Mouse (Mus musculus) mouse trophoblast stem cell (cell line): ENCODE measurements around the gene Lingo2.
"Not testable (repeated sequence)": the region's sequence is repeated elsewhere in the genome, so short reads cannot be mapped to it uniquely, and the experiment has no call there.

Experiments
- in situ Hi-C, 2 experiments: fragments of 300-500 bp; cut with MseI, MboI; formaldehyde crosslinking; loops; 2 replicates in 1 of 2; 3 replicates in 1 of 2; pipeline ENCODE4 v1.15.1; 2025

The Lingo2 gene

DNA sequence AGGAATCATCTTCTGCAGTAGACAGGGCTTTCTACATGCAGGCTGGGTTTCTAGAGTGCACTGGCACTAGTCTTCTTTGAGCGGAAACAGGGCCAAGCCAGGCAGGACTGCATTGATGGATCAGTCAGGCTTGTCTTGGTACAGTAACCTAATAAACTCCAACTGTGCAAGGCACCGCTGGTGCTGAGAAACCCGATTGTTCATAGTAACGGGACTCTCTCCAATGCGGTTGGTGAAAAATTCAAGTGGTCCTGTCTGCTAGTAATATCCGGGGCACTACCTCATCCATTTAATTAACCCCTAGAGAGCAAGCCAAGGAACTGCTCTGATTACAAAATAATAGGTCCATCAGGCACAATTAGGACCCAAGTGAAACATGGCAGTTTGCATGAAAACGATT lies 1106.4 kb downstream of the Lingo2 start:
- in situ Hi-C loops, result no loop called here

DNA sequence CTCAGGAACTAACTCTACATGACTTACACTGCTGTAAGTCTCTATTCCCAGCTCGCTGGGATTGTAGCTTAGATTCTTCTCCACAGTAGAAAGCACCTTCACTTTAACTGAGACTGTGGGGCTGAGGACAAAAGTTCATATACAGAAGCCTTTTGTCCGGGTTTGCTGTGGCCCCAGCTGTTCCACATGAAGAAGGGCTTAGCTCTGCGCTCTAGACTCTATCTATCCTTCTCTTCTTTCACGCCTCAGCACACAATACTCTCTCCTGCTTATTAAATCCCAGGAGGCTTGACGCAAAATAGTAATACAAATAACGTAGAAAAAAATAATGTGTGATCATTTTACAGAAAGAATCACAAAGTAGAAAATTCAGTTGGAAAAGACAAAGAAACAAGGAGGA lies 1107.0 kb downstream of the Lingo2 start:
- in situ Hi-C loops, result no loop called here

DNA sequence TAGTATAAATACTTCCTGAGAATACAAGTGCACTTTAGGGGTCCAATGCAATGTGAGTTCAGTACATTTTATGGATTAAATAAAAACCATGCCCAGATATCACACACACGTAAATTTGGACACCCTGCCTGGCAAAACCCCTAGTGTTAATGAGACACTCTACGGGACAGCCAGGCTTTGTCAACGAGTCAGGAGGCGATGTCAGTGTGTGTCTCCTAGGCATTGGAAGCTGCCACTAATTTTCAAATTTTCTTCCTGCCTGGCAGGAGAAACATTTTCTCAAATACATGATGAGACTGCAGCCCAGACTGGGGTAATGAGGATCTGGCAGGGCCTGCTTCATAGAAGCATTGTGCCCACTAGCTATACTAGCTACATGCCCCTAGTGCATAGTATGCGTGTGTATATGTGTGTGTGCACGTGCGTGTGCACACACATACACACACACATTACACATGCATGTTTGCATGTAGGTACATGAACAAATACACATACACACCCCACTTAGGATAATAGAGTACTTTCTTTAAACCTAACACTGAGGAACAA lies 1128.2 kb downstream of the Lingo2 start:
- in situ Hi-C loops, result no loop called here

DNA sequence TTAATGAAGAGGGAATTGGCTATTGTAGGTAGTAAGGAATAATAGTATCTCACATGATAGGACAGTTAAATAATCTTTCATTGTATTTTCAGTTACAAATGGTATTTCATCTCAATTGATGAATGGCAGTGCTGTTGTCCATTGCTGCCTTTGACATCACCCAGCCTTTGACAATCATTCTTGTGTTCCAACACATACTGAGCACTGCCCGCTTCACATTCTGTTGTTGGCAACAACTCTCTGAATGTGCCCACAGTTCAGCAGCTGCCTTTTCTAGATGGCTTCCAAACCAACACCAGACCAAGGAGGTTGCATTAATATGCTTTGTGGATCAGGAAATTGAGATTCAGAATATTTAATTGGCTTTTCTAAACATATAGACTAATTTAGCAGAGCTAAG lies 1130.8 kb downstream of the Lingo2 start:
- in situ Hi-C loops, result no loop called here

DNA sequence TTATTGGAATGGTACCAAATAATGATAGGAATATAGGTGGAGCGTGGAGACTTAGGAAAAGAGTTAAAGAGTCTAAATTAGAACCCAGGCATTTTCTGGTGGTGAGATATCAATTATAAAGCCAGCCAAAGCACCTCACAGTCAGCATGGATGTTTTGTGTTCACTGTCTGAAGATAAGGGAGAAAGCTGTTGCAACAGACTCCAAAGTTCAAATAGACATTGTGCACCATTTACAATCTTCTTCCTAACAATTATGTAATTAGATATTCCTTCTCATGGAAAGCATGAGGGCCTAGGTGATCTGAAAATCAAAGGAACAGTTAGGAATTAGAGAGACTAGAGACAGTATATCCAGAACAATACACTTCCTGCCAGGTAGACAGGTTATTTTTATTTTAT lies 1136.8 kb downstream of the Lingo2 start:
- in situ Hi-C loops, result no loop called here

DNA sequence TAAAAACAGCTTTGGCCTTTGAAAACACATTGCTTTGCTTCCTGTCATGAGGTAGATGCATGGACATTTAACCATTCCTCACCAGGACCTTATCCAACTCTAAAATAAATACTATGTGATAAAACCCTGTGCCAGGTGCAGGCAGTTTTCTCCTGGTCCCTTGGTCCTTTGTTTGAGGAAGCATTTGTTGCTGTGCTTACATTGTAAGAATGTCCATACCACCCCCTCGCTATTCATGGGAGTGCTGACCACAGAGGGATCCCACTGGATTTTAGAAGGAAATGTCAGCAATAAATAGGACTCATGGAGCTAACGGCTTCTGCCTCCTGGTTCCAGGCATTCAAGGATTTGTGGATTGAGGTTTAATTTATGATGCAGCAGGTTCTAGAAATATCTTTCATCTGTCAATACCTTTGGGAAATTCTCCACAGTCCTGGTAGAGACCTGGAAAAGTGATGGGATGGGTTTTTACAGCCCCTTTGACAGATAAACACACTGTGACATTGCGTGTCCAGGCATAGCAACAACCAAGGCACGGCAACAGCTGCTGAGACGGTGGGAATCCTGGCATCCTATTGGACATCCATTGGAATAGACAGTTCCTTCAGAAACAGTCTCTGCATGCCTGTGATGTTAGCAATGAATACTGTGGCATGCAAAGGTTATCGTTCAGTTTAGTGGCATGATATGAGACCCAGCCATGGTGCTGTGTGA lies 1143.9 kb downstream of the Lingo2 start:
- in situ Hi-C loops, result no loop called here

DNA sequence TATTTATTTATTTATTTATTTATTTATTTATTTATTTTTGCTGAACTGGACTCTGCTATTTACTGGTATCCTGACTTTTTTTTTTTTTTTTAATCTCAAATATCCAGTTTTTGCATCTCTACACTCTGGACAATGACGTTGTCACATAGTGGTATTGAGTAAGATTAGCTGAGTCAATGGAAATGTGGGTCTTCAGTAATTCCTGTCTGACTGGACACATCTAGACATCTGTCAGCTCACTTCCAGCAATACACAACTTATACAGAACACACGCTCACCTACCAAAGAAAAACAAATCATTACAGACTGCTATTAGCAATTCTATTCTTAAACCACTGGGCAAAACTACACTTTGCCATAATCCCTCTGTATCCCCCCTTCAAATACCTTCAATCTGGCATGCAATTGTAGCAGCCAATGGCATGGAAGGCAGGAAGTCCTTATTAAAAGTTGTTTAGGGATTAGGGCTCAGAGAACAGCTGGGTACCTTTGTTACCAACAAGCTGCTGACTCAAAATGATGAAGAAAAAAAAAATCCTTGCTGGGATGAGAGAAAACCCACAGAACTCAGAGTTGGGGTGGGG lies 1144.6 kb downstream of the Lingo2 start:
- in situ Hi-C loops, result no loop called here

DNA sequence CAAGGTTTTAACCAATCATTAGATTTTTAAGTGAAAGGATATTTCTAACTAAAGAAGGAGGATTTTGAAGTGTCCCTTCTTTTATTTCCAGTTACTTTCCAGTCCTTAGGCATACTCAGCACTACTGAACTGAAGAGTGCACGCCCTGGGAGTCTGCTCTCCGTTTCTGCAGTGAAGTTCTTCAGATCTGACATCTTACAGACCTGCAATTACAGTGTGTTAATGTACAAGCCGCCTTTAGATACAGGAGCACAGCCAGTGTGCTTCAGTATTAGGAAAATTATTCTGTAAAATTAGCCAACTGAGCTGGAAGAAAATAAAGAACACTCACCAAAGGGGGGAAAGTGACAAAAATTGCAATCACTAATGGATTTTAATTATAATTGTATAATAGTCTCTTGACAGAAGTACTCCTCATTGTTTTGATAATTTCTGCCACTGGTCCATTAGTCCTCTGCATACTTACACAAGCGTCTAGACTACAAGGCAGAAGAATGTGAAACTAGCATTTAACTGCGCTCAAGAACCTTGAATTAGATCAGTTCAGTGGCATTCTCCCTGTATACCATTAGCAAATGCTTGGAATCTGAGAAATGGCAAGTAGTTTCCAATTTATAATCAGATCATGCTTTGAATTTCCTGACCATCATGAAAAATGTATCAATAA lies 1167.2 kb downstream of the Lingo2 start:
- in situ Hi-C loops, result no loop called here

DNA sequence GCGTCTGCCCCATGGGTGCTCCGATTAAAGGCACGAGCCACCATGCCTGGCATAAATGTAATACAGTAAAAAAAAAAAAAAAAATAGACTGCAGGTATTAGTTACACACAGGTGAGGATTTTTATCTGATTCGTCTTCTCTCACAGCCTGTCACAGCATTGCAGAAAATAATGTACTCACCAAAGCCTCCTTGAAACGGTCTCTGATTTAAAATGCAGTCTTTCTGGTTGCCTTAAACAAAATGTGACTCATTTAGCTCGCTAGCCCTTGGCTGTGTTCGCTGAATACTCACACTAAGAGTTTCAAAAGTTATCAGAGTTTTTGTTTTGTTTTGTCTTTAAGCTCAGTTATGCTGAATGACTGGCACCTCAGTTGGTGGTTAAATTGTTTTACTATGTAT lies 1180.7 kb downstream of the Lingo2 start:
- in situ Hi-C loops, result no loop called here

DNA sequence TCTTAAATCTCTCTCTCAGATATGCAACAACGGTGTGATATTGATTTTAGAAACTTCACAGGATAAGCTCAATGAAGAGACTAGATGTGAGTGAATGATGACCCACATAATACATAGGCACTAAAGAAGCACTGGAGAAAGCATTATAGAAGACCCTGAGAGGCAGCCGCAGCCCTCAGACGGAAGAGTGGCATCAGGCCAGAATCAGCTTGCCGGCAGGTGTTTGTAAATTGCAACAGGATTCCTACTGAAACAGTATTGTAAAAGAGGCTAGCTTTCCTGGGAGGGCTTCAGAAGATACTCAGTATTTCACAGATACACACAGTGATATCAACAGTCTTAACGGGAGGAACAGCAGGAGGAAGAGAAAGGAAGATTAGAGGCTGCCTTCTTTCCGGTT lies 1184.6 kb downstream of the Lingo2 start:
- in situ Hi-C loops, result no loop called here

DNA sequence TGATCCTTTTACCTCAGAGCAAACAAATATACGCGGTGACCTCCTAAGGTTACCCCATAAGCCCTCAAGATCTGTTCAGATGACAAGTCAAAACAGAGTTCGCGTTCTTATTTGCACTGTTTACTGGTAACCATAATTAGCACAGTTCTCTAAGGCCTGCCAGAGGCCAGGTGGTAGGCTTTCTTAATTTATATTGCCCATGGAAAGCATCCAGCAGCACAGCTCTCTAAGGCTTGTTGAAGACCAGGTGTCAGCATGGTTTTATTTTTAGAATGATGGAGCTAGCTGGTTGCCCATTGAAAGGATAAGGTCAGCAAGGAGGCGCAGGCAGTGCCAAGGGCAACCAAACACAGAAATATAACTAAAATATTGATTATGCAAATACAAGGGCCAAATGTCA lies 1190.4 kb downstream of the Lingo2 start:
- in situ Hi-C loops, result no loop called here

DNA sequence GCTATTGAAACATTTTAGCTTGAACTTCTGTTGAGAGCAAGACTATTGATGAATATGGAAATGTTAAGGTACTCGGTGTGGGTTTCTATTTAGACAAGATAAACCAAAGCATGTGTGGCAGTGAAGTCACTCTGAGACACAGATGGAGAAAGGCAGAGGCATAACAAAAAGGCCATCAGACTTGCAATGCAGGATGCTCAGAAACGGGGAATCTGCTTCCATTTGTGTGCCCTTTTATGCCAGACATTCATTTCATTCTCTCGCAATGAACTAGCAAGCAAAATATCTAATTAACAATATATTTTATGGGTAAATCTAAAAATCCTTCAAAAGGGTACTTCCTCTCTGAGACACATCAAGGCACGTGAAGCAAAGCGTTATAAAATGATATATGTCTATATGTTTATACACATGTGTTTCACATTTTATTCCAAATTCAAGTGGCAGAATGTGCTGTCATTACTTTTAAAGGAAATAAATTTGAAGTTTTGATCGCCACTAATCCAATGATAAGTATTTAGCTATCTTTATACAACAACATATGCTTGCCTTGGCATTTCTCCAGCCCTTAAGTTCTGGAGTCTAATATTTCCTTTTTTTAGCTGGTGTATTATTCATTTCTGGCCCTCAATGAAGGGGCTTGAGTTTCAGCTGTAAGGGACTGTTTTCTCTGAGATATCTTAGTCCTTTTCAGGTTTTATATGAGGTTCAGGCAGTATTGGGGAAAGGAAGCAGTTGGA lies 1199.3 kb downstream of the Lingo2 start:
- in situ Hi-C loops, result no loop called here

DNA sequence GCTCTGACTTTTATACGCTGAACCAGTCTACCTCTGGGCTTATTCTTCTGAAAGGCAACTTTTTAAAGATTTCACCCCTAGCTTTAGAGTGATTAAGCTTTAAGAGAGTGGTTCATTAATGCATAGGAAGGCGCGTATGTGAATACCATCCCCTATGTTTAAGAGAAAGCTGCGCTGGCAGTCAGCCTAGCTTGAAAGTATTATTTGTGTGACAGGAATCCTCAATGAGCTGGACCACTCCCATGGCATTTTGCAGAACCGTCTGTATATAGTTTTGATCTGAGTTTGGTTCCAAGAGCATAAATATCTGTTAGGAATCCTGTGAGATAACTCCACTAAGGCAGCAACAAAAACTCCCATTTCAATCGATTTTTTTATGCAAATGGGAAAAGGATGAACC lies 1204.9 kb downstream of the Lingo2 start:
- in situ Hi-C loops, result no loop called here

DNA sequence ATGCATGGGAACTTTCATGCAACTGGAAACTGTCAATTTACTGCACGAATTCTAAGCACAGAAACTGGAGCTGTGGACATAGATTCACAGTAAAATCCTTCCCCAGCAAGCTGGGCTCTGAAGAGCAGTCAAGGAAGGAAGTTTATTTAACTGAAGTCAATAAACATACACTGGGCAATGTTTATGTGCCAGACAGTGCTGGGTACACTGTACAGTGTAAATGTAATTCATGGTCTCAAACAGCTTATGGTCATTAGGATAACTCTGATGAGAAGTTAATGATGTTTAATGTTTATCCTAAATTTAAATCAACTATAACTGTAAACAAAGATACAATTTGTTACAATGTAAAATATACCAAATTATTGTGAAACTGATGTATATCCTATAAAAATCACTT lies 1226.8 kb downstream of the Lingo2 start:
- in situ Hi-C loops, result no loop called here

DNA sequence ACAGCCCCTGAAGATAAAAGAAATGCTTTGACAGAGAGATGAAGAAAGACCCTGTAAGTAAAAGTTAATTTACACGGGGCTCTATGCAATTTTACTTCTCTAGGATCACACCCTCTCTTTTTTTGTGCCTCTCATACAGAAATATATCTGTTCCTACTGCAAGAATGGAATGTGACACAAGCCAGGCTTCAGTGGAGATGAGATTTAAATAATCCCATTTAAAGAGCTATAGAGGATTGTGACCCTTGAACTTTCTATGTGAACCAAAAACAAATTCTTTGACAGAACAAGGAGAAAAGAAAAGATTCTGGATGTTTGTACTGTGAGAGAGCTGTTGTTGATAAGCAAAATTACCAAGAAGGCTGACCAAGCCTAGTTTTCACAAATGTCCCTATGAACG lies 1247.4 kb downstream of the Lingo2 start:
- in situ Hi-C loops, result no loop called here

DNA sequence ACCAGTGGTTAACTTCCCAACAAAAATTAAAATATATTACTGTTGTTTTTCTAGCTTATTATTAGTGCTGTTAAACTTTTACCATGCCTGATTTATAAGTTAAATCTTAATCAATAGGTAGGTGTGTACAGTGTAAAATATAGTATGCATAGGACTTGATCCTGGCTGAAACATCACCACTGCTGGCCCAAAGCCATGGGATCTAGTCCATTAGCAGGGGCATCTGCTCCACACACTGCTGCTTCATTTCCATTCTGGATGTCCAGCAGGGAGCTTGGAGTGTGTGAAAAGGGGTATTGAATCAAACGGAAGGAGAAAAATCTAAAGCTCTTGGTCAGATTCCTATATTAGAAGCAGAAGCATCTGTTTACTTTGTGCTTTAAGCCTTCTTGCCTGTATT lies 1248.9 kb downstream of the Lingo2 start:
- in situ Hi-C loops, result no loop called here

DNA sequence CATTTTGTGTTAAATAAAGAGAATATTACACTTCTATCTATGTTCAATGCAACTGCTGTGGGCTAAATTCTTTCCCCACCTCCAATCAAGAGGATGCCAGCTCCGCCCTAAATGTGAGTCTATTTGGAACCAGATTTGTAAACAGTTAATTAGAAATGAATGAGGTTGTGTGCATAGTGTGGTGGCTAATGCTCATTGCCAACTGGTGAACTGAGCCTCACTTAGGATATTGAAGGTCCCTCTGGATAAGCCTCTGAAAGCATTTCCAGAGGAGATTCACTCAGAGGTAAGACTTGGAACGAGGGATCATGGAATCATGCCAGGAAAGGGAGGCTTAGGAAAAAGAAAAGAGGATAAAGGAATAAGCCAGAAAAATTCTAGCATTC lies 1256.4 kb downstream of the Lingo2 start:
- in situ Hi-C loops, result no loop called here

DNA sequence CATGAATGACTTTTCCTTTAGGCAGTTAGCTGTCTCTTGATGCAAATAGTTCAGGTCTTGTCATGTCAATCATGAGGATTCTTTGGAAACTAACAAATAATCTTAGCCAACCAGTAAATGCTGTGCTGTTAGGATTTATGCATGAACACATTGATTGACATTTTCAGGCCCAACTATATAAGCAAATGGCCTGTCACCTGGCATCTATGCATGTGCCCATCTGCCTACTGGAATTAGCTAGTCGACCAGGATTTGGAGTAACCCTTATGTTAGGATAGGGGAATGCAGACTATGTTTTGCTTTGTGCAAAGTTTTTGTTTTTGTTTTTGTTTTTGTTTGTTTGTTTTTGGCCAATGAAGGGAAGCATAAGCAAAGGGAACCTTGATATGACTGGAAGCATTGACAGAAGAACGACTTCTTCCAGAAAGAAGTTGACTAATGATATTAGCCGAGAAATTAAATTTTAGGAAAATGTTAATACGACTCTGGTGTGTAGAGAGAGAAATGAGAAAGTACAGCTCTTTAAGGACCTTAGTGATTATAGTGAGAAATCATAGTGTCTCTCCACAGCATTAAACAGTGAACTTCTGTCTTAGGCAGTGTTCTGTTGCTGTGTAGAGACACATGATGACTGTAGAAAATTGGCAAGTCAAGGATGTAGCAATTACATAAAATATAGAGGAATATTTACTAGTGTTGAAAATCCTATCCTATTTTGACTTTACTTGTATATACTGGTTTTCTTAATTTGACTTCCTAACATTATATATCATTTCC lies 1257.0 kb downstream of the Lingo2 start:
- in situ Hi-C loops, result no loop called here

DNA sequence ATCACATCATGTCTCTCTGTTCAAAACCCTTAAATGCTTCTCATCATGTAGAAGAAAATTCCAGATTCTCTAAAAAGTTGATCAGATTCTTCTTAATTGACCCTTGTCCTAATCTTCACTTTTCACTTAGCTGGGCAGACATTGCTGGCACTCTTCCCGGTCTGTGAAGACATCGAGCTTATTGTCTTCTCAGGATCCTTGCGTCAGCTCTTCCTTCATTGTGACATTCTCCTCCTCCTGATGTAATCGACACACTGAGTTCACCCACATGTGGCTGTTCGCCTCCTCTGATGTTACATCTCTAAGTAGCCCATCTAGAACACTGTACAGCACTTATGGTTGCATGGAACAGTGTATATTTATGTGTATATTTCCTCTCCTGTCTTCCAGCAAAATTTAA lies 1261.0 kb downstream of the Lingo2 start:
- in situ Hi-C loops, result no loop called here

DNA sequence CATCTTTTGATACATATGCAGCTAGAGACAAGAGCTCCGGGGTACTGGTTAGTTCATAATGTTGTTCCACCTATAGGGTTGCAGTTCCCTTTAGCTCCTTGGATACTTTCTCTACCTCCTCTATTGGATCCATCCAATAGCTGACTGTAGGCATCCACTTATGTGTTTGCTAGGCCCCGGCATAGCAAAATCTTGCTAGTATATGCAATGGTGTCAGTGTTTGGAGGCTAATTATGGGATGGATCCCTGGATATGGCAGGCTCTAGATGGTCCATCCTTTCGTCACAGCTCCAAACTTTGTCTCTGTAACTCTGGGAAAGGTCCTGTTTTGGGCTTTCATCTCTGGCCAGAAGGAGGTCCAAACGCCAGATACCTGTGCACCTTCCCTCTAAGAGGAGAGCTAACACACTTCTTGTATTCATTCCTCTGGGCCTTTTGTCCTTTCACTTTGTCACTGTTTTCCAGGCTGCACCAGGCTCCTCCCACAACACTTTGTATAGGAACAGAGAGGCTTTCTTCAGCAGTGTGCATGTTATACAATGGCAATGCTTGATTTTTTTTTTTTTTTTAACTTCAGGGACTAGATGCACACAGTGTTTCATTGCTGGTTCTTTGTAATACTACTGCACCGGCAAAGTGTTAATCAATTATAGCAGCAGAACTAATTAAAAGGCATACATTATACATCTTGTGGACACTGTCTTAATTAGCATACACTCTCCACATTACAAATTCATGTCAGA lies 1262.9 kb downstream of the Lingo2 start:
- in situ Hi-C loops, result not testable (repeated sequence)
